ENCODE assay signal across 8 mouse cellular contexts in genomic region chr10:54074247-54074608, GRCm38 (mm10). TPM values are rescaled to one million over a fixed set of nuclear protein-coding genes. Genes with fewer than 3 reads are reported as not detected.
DNase-seq lines count a peak whose midpoint lies in the region; ATAC-seq and TF ChIP-seq lines count a peak whose summit lies in the region.

No protein-coding gene starts in this region.

- peak overlapping the region; percentile 87 for H3K4me3 ChIP-seq in heart, embryonic 11.5 days (ENCODE audit: low read depth, low read length)
- peak overlapping the region; percentile 77 for H3K4me3 ChIP-seq in forebrain, embryonic 15.5 days
- H3K4me3 ChIP-seq in myocyte, result peak overlapping the region; percentile 55

- H3K4me1 ChIP-seq in heart, embryonic 11.5 days (ENCODE audit: control insufficient read depth, insufficient read depth, low read length), result peaks cover 16% of the 10 kb centered on the region
- H3K4me1 ChIP-seq in forebrain, embryonic 15.5 days, result peaks cover 16% of the 10 kb centered on the region

- peak overlapping the region; percentile 81 for H3K9ac ChIP-seq in heart, embryonic 11.5 days (ENCODE audit: low read depth, low read length)
- H3K9ac ChIP-seq in forebrain, embryonic 15.5 days (replicated peaks), result peak overlapping the region; percentile 63

- no peaks in the 10 kb centered on the region for H3K27me3 ChIP-seq in heart, embryonic 11.5 days (ENCODE audit: control insufficient read depth, insufficient read depth, low read length)
- H3K27me3 ChIP-seq in forebrain, embryonic 15.5 days, result 0 out of 2 replicates have a peak, but pooled peaks cover 3% of the 10 kb centered on the region
- no peaks in the 10 kb centered on the region for H3K27me3 ChIP-seq in myocyte (ENCODE audit: control insufficient read depth, insufficient read depth, insufficient read length)

- WGBS in heart, embryonic 11.5 days (ENCODE audit: insufficient replicate concordance), result under 1% methylated on average over 14 of the region's 14 CpGs
- 3% methylated on average over 14 of the region's 14 CpGs for WGBS in forebrain, embryonic 15.5 days

- ATAC-seq in heart, embryonic 11.5 days (replicated peaks; ENCODE audit: insufficient number of reproducible peaks, low FRiP score, low TSS enrichment), result 0 out of 2 replicates have a peak, but pooled peaks have one; percentile 4
- ATAC-seq in forebrain, embryonic 15.5 days (replicated peaks), result 0 out of 2 replicates have a peak, but pooled peaks have one; percentile 1

- H3ac ChIP-seq in myocyte (ENCODE audit: control insufficient read depth, insufficient read length), result no peak overlapping the region

- no peaks in the 10 kb centered on the region for H3K9me3 ChIP-seq in heart, embryonic 11.5 days (replicated peaks; ENCODE audit: control insufficient read depth, low read length)
- no peaks in the 10 kb centered on the region for H3K9me3 ChIP-seq in forebrain, embryonic 15.5 days

- H3K79me2 ChIP-seq in myocyte (ENCODE audit: control insufficient read depth, insufficient read depth), result no peaks in the 10 kb centered on the region

- H3K4me2 ChIP-seq in heart, embryonic 11.5 days, result peak overlapping the region; percentile 76
- peak overlapping the region; percentile 98 for H3K4me2 ChIP-seq in forebrain, embryonic 15.5 days (replicated peaks)
- peak overlapping the region; percentile 92 for H3K4me2 ChIP-seq in myocyte (ENCODE audit: low read depth)

- H3K27ac ChIP-seq in heart, embryonic 11.5 days (ENCODE audit: low read depth, low read length), result no peak overlapping the region
- H3K27ac ChIP-seq in forebrain, embryonic 15.5 days (replicated peaks), result no peak overlapping the region

- no peaks in the 10 kb centered on the region for H3K36me3 ChIP-seq in heart, embryonic 11.5 days (ENCODE audit: control insufficient read depth, insufficient read depth, low read length)
- no peaks in the 10 kb centered on the region for H3K36me3 ChIP-seq in forebrain, embryonic 15.5 days
- no peaks in the 10 kb centered on the region for H3K36me3 ChIP-seq in myocyte (ENCODE audit: control insufficient read depth, insufficient read depth)

- TF ChIP-seq POLR2A in myocyte (IDR thresholded peaks at IDR 0.05; ENCODE audit: insufficient read length, low read depth), result no peak

- no peak for DNase-seq in heart, adult 11 months
- peak; percentile 23 for DNase-seq in NIH3T3 (ENCODE audit: low read depth)
- DNase-seq in kidney, postnatal 25 days, result peak; percentile 45 to 75
- no peak for DNase-seq in left cerebral cortex, adult 18-20 months (ENCODE audit: low spot score in 2 of 2)
- no peak for DNase-seq in cerebellum, adult 8-10 months

TF ChIP-seq in myocyte, 11 proteins besides CTCF, POLR2A, EP300 and RAD21:
- TF ChIP-seq TCF3 (IDR thresholded peaks at IDR 0.05; ENCODE audit: insufficient read length, low read depth) (no peak), TCF12 (IDR thresholded peaks at IDR 0.05; ENCODE audit: insufficient read depth, poor library complexity, severe bottlenecking) (no peak), SRF (IDR thresholded peaks at IDR 0.05; ENCODE audit: control insufficient read depth, insufficient read length, low read depth) (no peak), MYOD1 (IDR thresholded peaks at IDR 0.05; ENCODE audit: control insufficient read depth in 1 of 3, insufficient read length in 2 of 3, low read depth in 2 of 3) (no peak), REST (IDR thresholded peaks at IDR 0.05; ENCODE audit: insufficient read depth, insufficient read length) (no peak), MAX (IDR thresholded peaks at IDR 0.05; ENCODE audit: low read depth) (no peak), POLR2AphosphoS2 (IDR thresholded peaks at IDR 0.05; ENCODE audit: insufficient read length, low read depth) (no peak), E2F4 (IDR thresholded peaks at IDR 0.05; ENCODE audit: insufficient read depth) (no peak)

RNA-seq across cellular contexts. Expression of gene Man1a, which starts 2.2 kb away (rescaled TPM):
- polyA plus RNA-seq in heart, embryonic 11.5 days (2014; fragmentation: Nextera tagmentation; extraction: Ambion mirVana), result 8.5 and 8.8 TPM in 2 replicates
- 2.9 and 3.2 TPM in 2 replicates for polyA plus RNA-seq in forebrain, embryonic 15.5 days (2015; fragmentation: Nextera tagmentation; extraction: Ambion mirVana)
- polyA plus RNA-seq in myocyte (2012; fragmentation: generic; extraction: Trizol), result 3.0 TPM
- total RNA-seq in left cerebral cortex, adult 18-20 months (2021), result 10 to 100 TPM; 20.8 to 23.8 TPM

Comparison
In these comparisons a context has a peak if more than half of its experiments do, and no peak if none do; other contexts are left out.
1. DNase-seq: peak in NIH3T3 (single experiment) and kidney, postnatal 25 days (2 of 2); none in heart, adult 11 months (single experiment), left cerebral cortex, adult 18-20 months (0 of 2) and cerebellum, adult 8-10 months (single experiment).
2. Peak in every context shown above with its lines, with median percentiles within 50 percentile points of each other: H3K4me2 ChIP-seq and H3K4me3 ChIP-seq.